Mouse (Mus musculus): ENCODE measurements around the gene Vmn2r58. TPM values are rescaled to one million over a fixed set of nuclear protein-coding genes. Genes with fewer than 3 reads are reported as not detected.
"Not testable (repeated sequence)": the region's sequence is repeated elsewhere in the genome, so short reads cannot be mapped to it uniquely, and the experiment has no call there.

Vmn2r58 gene
- not detected in 2 replicates for total RNA-seq (2015; ENCODE audit: low replicate concordance)
- total RNA-seq (2017; ENCODE audit: low replicate concordance): not detected in 2 replicates

GRCm38 (mm10) chr7:41872612-41873011 is at the start of gene Vmn2r58:
Vmn2r58 (minus strand) TSS chr7:41872712.
- not testable (repeated sequence) for ATAC-seq (replicated peaks; ENCODE audit: low FRiP score, poor library complexity, severe bottlenecking)

Other genes starting within 250 kb of the Vmn2r58 start
- 2.2 TPM in 1 of 2 replicates, not detected in the other for gene Zfp788, start 239.5 kb downstream of the Vmn2r58 start, total RNA-seq (2015; ENCODE audit: low replicate concordance)
- 1.3 TPM in 1 of 2 replicates, not detected in the other for gene Zfp788, start 239.5 kb downstream of the Vmn2r58 start, total RNA-seq (2017; ENCODE audit: low replicate concordance)
- not detected in 2 replicates for gene Vmn2r59, start 186.3 kb upstream of the Vmn2r58 start, total RNA-seq (2015; ENCODE audit: low replicate concordance)
- not detected in 2 replicates for gene Vmn2r59, start 186.3 kb upstream of the Vmn2r58 start, total RNA-seq (2017; ENCODE audit: low replicate concordance)
- gene Vmn2r60, start 235.1 kb upstream of the Vmn2r58 start, total RNA-seq (2015; ENCODE audit: low replicate concordance): not detected in 2 replicates
- gene Vmn2r60, start 235.1 kb upstream of the Vmn2r58 start, total RNA-seq (2017; ENCODE audit: low replicate concordance): under 0.01 TPM in 1 of 2 replicates, not detected in the other

All from erythroid progenitor cell, adult 5-6 weeks (primary cell).